9 mouse cellular contexts compared by ENCODE assay signal in the genomic region with DNA sequence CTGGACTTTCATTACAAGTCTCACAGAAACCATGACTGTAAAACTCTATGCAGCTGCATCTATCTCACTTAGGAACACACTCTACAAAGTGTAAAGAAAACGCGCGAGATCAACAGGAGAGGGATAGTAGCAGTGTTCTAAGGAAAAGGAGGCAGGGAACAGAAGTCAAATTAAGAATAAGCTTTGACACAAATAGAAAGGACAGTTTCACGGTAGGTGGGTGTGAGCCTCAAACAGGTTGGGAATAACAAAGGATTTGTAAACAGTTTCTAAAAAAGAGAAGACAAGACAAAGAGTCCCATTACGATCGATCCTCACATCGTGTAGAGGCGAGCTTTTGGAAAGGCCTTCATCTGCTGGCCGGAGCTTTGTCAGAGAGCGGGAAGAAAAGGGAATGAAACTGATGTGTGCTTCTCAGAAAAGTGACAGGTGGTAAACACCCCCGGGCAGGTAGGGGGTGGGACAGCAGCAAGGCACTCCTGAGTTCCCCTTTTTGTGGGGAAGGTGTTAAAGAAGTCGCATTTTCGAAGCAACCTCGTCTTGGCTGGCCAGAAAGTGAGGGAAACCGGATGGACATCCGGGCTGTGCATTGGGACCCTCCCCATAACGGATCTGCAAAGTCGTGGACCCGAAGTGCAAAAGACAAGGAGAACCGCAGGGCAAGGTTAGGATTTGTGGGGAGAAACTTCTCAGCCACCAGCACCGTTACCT. TPM values are rescaled to one million over a fixed set of nuclear protein-coding genes. Genes with fewer than 3 reads are reported as not detected.
A peak's percentile ranks its signal among the peaks of the same experiment; 100 is the strongest.
DNase-seq lines count a peak whose midpoint lies in the region; ATAC-seq lines count a peak whose summit lies in the region.
"Had no signal": no experiment of that assay in that cellular context is flagged by ENCODE, and none has a peak within 500 bp of the region (broad histone marks: within the 10 kb centered on the region; RNA-seq: fewer than 3 reads in every experiment).

No protein-coding gene starts in this region.

- ATAC-seq in heart, embryonic 14.5 days (ENCODE audit: insufficient number of reproducible peaks, insufficient read depth, low FRiP score, low read depth) = no peak
- peak; percentile 23; the same call in 1 of the 2 replicates for ATAC-seq in hindbrain, embryonic 15.5 days (ENCODE audit: low FRiP score, low read depth)
- ATAC-seq in midbrain, embryonic 12.5 days (ENCODE audit: low FRiP score, low read depth) = peak; percentile 39

- H3K36me3 ChIP-seq in heart, embryonic 14.5 days (ENCODE audit: control insufficient read depth, insufficient read depth, low read length) = peaks cover 26% of the 10 kb centered on the region
- peaks cover 16% of the 10 kb centered on the region for H3K36me3 ChIP-seq in hindbrain, embryonic 15.5 days
- peaks cover 17% of the 10 kb centered on the region for H3K36me3 ChIP-seq in midbrain, embryonic 12.5 days

- peak overlapping the region; percentile 88 for H3K9ac ChIP-seq in heart, embryonic 14.5 days (ENCODE audit: low read length)
- peak overlapping the region; percentile 70 for H3K9ac ChIP-seq in hindbrain, embryonic 15.5 days
- H3K9ac ChIP-seq in midbrain, embryonic 12.5 days (replicated peaks) = peak overlapping the region; percentile 80

- DNase-seq in heart, adult 8-10 months (ENCODE audit: low spot score) = no peak
- peak; percentile 22 for DNase-seq in MN1 (ENCODE audit: low spot score)
- DNase-seq in cerebellum, postnatal 14 days = no peak
- no peak for DNase-seq in gastrocnemius, adult 18-20 months (ENCODE audit: low spot score)
- no peak for DNase-seq in cerebellum, adult 11 months

- no peaks in the 10 kb centered on the region for H3K27me3 ChIP-seq in heart, embryonic 14.5 days (ENCODE audit: control insufficient read depth, insufficient read depth, low read length)
- no peaks in the 10 kb centered on the region for H3K27me3 ChIP-seq in hindbrain, embryonic 15.5 days
- peaks cover 6% of the 10 kb centered on the region; the same call in 1 of the 2 replicates for H3K27me3 ChIP-seq in midbrain, embryonic 12.5 days
- H3K27me3 ChIP-seq: Patski had no signal

- no peaks in the 10 kb centered on the region for H3K9me3 ChIP-seq in heart, embryonic 14.5 days (ENCODE audit: control insufficient read depth, low read length)
- H3K9me3 ChIP-seq in hindbrain, embryonic 15.5 days = no peaks in the 10 kb centered on the region
- H3K9me3 ChIP-seq in midbrain, embryonic 12.5 days = no peaks in the 10 kb centered on the region

- H3K27ac ChIP-seq in heart, embryonic 14.5 days (replicated peaks in 1 of 2; ENCODE audit: control insufficient read depth in 1 of 2, insufficient read depth in 1 of 2, low read depth in 2 of 2, low read length in 2 of 2) = peak overlapping the region; percentile 30 to 64; a peak in 2 of 4 replicates
- peak overlapping the region; percentile 63 for H3K27ac ChIP-seq in hindbrain, embryonic 15.5 days (replicated peaks)
- no peak overlapping the region for H3K27ac ChIP-seq in midbrain, embryonic 12.5 days (replicated peaks)

- 13% methylated on average over 21 of the region's 21 CpGs for WGBS in heart, embryonic 14.5 days
- 11% methylated on average over 21 of the region's 21 CpGs for WGBS in hindbrain, embryonic 15.5 days
- WGBS in midbrain, embryonic 12.5 days = 14% methylated on average over 21 of the region's 21 CpGs

- H3K4me3 ChIP-seq in heart, embryonic 14.5 days (ENCODE audit: control insufficient read depth in 1 of 2, insufficient read depth in 1 of 2, low read depth in 1 of 2, low read length in 2 of 2) = peak overlapping the region; percentile 78 to 80
- peak overlapping the region; percentile 66 for H3K4me3 ChIP-seq in hindbrain, embryonic 15.5 days
- peak overlapping the region; percentile 70 for H3K4me3 ChIP-seq in midbrain, embryonic 12.5 days

- peak overlapping the region; percentile 92 for H3K4me2 ChIP-seq in heart, embryonic 14.5 days (ENCODE audit: low read length)
- H3K4me2 ChIP-seq in hindbrain, embryonic 15.5 days = peak overlapping the region; percentile 75
- H3K4me2 ChIP-seq in midbrain, embryonic 12.5 days (replicated peaks) = peak overlapping the region; percentile 89

- peaks cover 2 to 18% of the 10 kb centered on the region in 2 experiments; a peak in 3 of 4 replicates for H3K4me1 ChIP-seq in heart, embryonic 14.5 days (ENCODE audit: control insufficient read depth in 2 of 2, insufficient read depth in 2 of 2, low read length in 2 of 2)
- peaks cover 22% of the 10 kb centered on the region for H3K4me1 ChIP-seq in hindbrain, embryonic 15.5 days (replicated peaks)
- H3K4me1 ChIP-seq in midbrain, embryonic 12.5 days = peaks cover 13% of the 10 kb centered on the region

RNA-seq across cellular contexts. Expression of a gene that starts 0.5 kb away (rescaled TPM):
- 30.9 and 33.0 TPM in 2 replicates for polyA plus RNA-seq in heart, embryonic 14.5 days (2014; fragmentation: Nextera tagmentation; extraction: Ambion mirVana)
- 10 to 100 TPM in 1 of 4 experiments, 1 to 10 TPM in 3; 7.8 to 10.5 (median 9.2) TPM for total RNA-seq in heart, adult 8-10 months (2022)
- polyA plus RNA-seq in hindbrain, embryonic 15.5 days (2015; fragmentation: Nextera tagmentation; extraction: Ambion mirVana) = 15.1 and 17.2 TPM in 2 replicates
- polyA plus RNA-seq in midbrain, embryonic 12.5 days (2016; fragmentation: Nextera tagmentation; extraction: Ambion mirVana) = 22.0 and 26.3 TPM in 2 replicates
- 1 to 10 TPM; 6.0 to 6.2 TPM for total RNA-seq in gastrocnemius, adult 18-20 months (2021)

RNA-seq across cellular contexts. Expression of a gene that starts 4.9 kb away (rescaled TPM):
- 41.6 and 44.0 TPM in 2 replicates for polyA plus RNA-seq in heart, embryonic 14.5 days (2014; fragmentation: Nextera tagmentation; extraction: Ambion mirVana)
- 10 to 100 TPM; 18.2 to 22.9 (median 21.9) TPM for total RNA-seq in heart, adult 8-10 months (2022)
- polyA plus RNA-seq in hindbrain, embryonic 15.5 days (2015; fragmentation: Nextera tagmentation; extraction: Ambion mirVana) = 45.6 and 47.5 TPM in 2 replicates
- 32.8 and 35.9 TPM in 2 replicates for polyA plus RNA-seq in midbrain, embryonic 12.5 days (2016; fragmentation: Nextera tagmentation; extraction: Ambion mirVana)
- total RNA-seq in gastrocnemius, adult 18-20 months (2021) = 10 to 100 TPM; 31.4 to 36.1 TPM
